Mouse (Mus musculus): ENCODE data around the gene Usp22.

DNA sequence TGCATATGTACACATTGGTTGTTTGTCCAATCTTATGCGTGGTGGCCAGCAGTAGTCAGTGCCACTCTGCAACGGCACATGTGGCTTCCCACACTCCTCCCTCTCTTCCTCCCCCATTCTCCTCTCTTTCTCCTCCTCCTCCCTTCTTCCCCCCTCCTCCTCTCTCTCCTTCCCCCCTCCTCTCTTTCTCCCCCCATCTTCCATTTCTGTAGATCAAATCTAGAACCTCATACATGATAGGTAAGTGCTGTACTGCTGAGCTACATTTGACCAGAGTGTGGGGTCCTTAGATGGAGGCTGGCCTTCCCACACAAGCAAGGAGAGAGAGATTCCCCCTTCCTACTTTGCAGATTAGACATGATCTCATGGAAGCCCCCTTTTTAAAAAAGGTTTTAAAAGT lies 17.9 kb upstream of the Usp22 start:
- TF ChIP-seq CTCF (IDR thresholded peaks at IDR 0.05; ENCODE audit: low read depth) (no peak), EP300 (IDR thresholded peaks at IDR 0.05; ENCODE audit: low read depth) (no peak)

Data from liver, embryonic 14.5 days (tissue).